ENCODE assay signal across 13 mouse cellular contexts in genomic region chr5:125080352-125080751, GRCm38 (mm10).
DNase-seq lines count a peak whose midpoint lies in the region; ATAC-seq and TF ChIP-seq lines count a peak whose summit lies in the region.
"Had no signal": no experiment of that assay in that cellular context is flagged by ENCODE, and none has a peak within 500 bp of the region (broad histone marks: within the 10 kb centered on the region; RNA-seq: fewer than 3 reads in every experiment).

No protein-coding gene starts in this region.

- H3K36me3 ChIP-seq in G1E (replicated peaks): no peaks in the 10 kb centered on the region
- peaks cover 70% of the 10 kb centered on the region for H3K36me3 ChIP-seq in intestine, postnatal 0 days (ENCODE audit: control insufficient read depth, insufficient read depth)

- no peaks in the 10 kb centered on the region for H3K4me1 ChIP-seq in G1E (ENCODE audit: insufficient read depth, low read depth, low read length)
- H3K4me1 ChIP-seq in intestine, postnatal 0 days (replicated peaks; ENCODE audit: control insufficient read depth, insufficient read depth, low read length): peaks cover 13% of the 10 kb centered on the region; the same call in 1 of the 2 replicates

- intact Hi-C loops in gastrocnemius, adult 2 months (cut with DNase I): no loop called here
- intact Hi-C loops in gastrocnemius, postnatal 14 days (cut with DNase I; ENCODE audit: low total_unique reads): no loop called here

- H3K4me2 ChIP-seq in intestine, postnatal 0 days (replicated peaks; ENCODE audit: low read depth): 0 out of 2 replicates have a peak overlapping the region, but pooled peaks have one; percentile 37
- H3K4me2 ChIP-seq: embryonic facial prominence, embryonic 12.5 days; forebrain, embryonic 13.5 days; heart, embryonic 11.5 days; kidney, embryonic 15.5 days had no signal

- H3K27me3 ChIP-seq in G1E (ENCODE audit: insufficient read depth, low read length): no peaks in the 10 kb centered on the region
- H3K27me3 ChIP-seq in intestine, postnatal 0 days (replicated peaks; ENCODE audit: control insufficient read depth, insufficient read depth, low read length): no peaks in the 10 kb centered on the region
- H3K27me3 ChIP-seq: embryonic facial prominence, embryonic 12.5 days; forebrain, embryonic 13.5 days; kidney, embryonic 15.5 days had no signal

- no peak overlapping the region for H3K4me3 ChIP-seq in gastrocnemius, adult 2 months
- no peak overlapping the region for H3K4me3 ChIP-seq in layer of hippocampus, adult 2 months
- H3K4me3 ChIP-seq in G1E (ENCODE audit: low read depth, low read length): 0 out of 2 replicates have a peak overlapping the region, but pooled peaks have one; percentile 2
- no peak overlapping the region for H3K4me3 ChIP-seq in intestine, postnatal 0 days (ENCODE audit: low read depth, low read length)
- H3K4me3 ChIP-seq: embryonic facial prominence, embryonic 12.5 days; forebrain, embryonic 13.5 days; kidney, embryonic 15.5 days had no signal

- WGBS in intestine, postnatal 0 days: 90% methylated on average over 4 of the region's 4 CpGs

- peaks cover 96% of the 10 kb centered on the region for H3K9me3 ChIP-seq in G1E (replicated peaks)
- no peaks in the 10 kb centered on the region for H3K9me3 ChIP-seq in intestine, postnatal 0 days (ENCODE audit: control insufficient read depth)
- H3K9me3 ChIP-seq: embryonic facial prominence, embryonic 12.5 days; forebrain, embryonic 13.5 days; kidney, embryonic 15.5 days had no signal

- peak overlapping the region; percentile 31; the same call in 1 of the 2 replicates for H3K9ac ChIP-seq in intestine, postnatal 0 days (ENCODE audit: low read depth, low read length)
- H3K9ac ChIP-seq: embryonic facial prominence, embryonic 12.5 days; forebrain, embryonic 13.5 days had no signal

- no peak for ATAC-seq in G1E (ENCODE audit: extremely low read depth, insufficient number of reproducible peaks, low FRiP score, poor library complexity, severe bottlenecking)
- ATAC-seq in intestine, postnatal 0 days: no peak
- ATAC-seq in activated CD4-positive, CD25-positive, alpha-beta regulatory T cell, adult 4 months: no peak

- no peak for TF ChIP-seq CTCF in gastrocnemius, adult 2 months (IDR thresholded peaks at IDR 0.05)
- TF ChIP-seq CTCF in layer of hippocampus, adult 2 months (conservative IDR thresholded peaks at IDR 0.05): no peak
- TF ChIP-seq CTCF in G1E (IDR thresholded peaks at IDR 0.05; ENCODE audit: low read depth, low read length): no peak
- TF ChIP-seq CTCF in intestine, postnatal 0 days (IDR thresholded peaks at IDR 0.05; ENCODE audit: low read depth): no peak

- DNase-seq in gastrocnemius, adult 2 months: no peak
- no peak for DNase-seq in gastrocnemius, postnatal 14 days
- no peak for DNase-seq in layer of hippocampus, adult 2 months (ENCODE audit: low spot score in 2 of 2)
- no peak for DNase-seq in layer of hippocampus, postnatal 36 days
- DNase-seq in G1E (ENCODE audit: low spot score): no peak
- no peak for DNase-seq in cerebellum, postnatal 10 days
- DNase-seq: B cell, adult 2 months had no signal

- H3K27ac ChIP-seq in gastrocnemius, adult 2 months: peak overlapping the region; percentile 85
- peak overlapping the region; percentile 86; the same call in 1 of the 2 replicates for H3K27ac ChIP-seq in layer of hippocampus, adult 2 months
- peak overlapping the region; percentile 86; the same call in 1 of the 2 replicates for H3K27ac ChIP-seq in intestine, postnatal 0 days (ENCODE audit: low read depth, low read length)
